Comparison of ENCODE assay signal across 9 mouse cellular contexts in the genomic region with DNA sequence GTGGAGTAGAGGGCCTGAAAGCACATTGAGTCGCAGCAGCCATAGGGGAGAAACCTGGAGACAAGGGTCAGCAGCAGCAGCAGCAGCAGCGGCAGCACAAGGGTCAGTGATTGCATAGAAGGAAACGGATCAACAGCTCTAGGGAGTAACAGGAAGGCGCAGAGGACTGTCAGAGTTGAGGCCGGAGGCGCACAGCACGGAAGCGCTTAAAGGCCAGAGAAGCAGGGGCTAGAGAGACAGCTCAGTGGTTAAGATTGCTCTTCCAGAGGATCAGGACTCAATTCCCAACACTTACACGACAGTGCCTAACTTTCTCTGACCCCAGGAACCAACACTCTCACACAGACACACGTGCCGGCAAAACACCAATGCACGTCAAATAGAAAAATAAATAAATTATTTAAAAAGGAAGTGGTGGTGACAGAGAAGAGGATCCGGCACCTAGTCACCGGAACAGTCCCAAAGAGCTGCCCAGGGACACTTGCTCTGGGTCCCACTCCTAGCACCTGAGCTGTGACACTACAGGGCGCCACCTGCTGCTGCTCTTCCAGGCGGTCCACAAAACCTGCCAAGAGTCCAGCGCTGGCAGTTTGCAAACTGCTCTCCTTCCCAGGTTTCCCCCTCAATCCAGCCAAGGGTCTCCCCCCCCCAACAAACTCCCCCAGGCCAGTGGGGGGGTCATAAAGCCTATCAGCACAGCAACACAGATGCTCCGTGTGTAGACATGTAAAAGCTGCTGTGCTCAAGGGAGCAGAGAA. TPM values are rescaled to one million over a fixed set of nuclear protein-coding genes. Genes with fewer than 3 reads are reported as not detected.
DNase-seq lines count a peak whose midpoint lies in the region; ATAC-seq and TF ChIP-seq lines count a peak whose summit lies in the region.
"Had no signal": no experiment of that assay in that cellular context is flagged by ENCODE, and none has a peak within 500 bp of the region (broad histone marks: within the 10 kb centered on the region; RNA-seq: fewer than 3 reads in every experiment).

No protein-coding gene starts in this region.

- no peak overlapping the region for H3K4me3 ChIP-seq in lung, embryonic 15.5 days
- 0 out of 2 replicates have a peak overlapping the region, but pooled peaks have one; percentile 4 for H3K4me3 ChIP-seq in kidney, postnatal 0 days (replicated peaks; ENCODE audit: low read depth, low read length)
- H3K4me3 ChIP-seq in neural tube, embryonic 12.5 days = no peak overlapping the region

- no peak for DNase-seq in lung, postnatal 25 days (ENCODE audit: low spot score)
- peak; percentile 32 for DNase-seq in heart, adult 8-10 months (ENCODE audit: low spot score)
- peak; percentile 39 for DNase-seq in kidney, postnatal 0 days (ENCODE audit: low spot score)
- DNase-seq in adrenal gland, postnatal 25 days = no peak
- DNase-seq in left cerebral cortex, adult 18-20 months (ENCODE audit: low spot score in 2 of 2) = no peak
- DNase-seq in urinary bladder, postnatal 4 days (ENCODE audit: low spot score in 2 of 2) = no peak

- no peak for ATAC-seq in lung, embryonic 15.5 days (ENCODE audit: borderline replicate concordance, extremely low read depth, low FRiP score, low TSS enrichment)
- no peak for ATAC-seq in kidney, postnatal 0 days (replicated peaks; ENCODE audit: low FRiP score, low read depth)
- no peak for ATAC-seq in neural tube, embryonic 12.5 days (ENCODE audit: low FRiP score, low read depth)

- peaks cover 49% of the 10 kb centered on the region for H3K4me1 ChIP-seq in lung, embryonic 15.5 days
- peaks cover 14% of the 10 kb centered on the region for H3K4me1 ChIP-seq in kidney, postnatal 0 days (replicated peaks; ENCODE audit: insufficient read depth, low read length)
- H3K4me1 ChIP-seq in neural tube, embryonic 12.5 days = peaks cover 18% of the 10 kb centered on the region

- no peaks in the 10 kb centered on the region for H3K27me3 ChIP-seq in lung, embryonic 15.5 days
- H3K27me3 ChIP-seq in kidney, postnatal 0 days (ENCODE audit: insufficient read depth, low read length) = no peaks in the 10 kb centered on the region
- H3K27me3 ChIP-seq in neural tube, embryonic 12.5 days (replicated peaks) = no peaks in the 10 kb centered on the region

- no peaks in the 10 kb centered on the region for H3K9me3 ChIP-seq in lung, embryonic 15.5 days
- H3K9me3 ChIP-seq in kidney, postnatal 0 days (replicated peaks; ENCODE audit: low read length) = no peaks in the 10 kb centered on the region
- H3K9me3 ChIP-seq in neural tube, embryonic 12.5 days = no peaks in the 10 kb centered on the region

- H3K36me3 ChIP-seq in lung, embryonic 15.5 days = no peaks in the 10 kb centered on the region
- H3K36me3 ChIP-seq in kidney, postnatal 0 days (ENCODE audit: insufficient read depth, low read length) = no peaks in the 10 kb centered on the region
- no peaks in the 10 kb centered on the region for H3K36me3 ChIP-seq in neural tube, embryonic 12.5 days

- H3K27ac ChIP-seq in lung, embryonic 15.5 days = no peak overlapping the region
- peak overlapping the region; percentile 37 for H3K27ac ChIP-seq in kidney, postnatal 0 days
- no peak overlapping the region for H3K27ac ChIP-seq in neural tube, embryonic 12.5 days

- peak overlapping the region; percentile 82 for H3K4me2 ChIP-seq in lung, embryonic 15.5 days
- H3K4me2 ChIP-seq in kidney, postnatal 0 days (ENCODE audit: low read length) = peak overlapping the region; percentile 86
- peak overlapping the region; percentile 24 for H3K4me2 ChIP-seq in neural tube, embryonic 12.5 days (replicated peaks)

- TF ChIP-seq CTCF in kidney, postnatal 0 days (IDR thresholded peaks at IDR 0.05; ENCODE audit: low read depth) = no peak; the same call in 1 of the 2 replicates

- 60% methylated on average over 18 of the region's 18 CpGs for WGBS in lung, embryonic 15.5 days
- 61% methylated on average over 18 of the region's 18 CpGs for WGBS in kidney, postnatal 0 days
- WGBS in neural tube, embryonic 12.5 days = 82% methylated on average over 18 of the region's 18 CpGs

- H3K9ac ChIP-seq in lung, embryonic 15.5 days = no peak overlapping the region
- H3K9ac ChIP-seq in kidney, postnatal 0 days (ENCODE audit: low read depth, low read length) = 0 out of 2 replicates have a peak overlapping the region, but pooled peaks have one; percentile 10
- H3K9ac ChIP-seq in neural tube, embryonic 12.5 days = no peak overlapping the region

RNA-seq across cellular contexts. Expression of gene Stx2, which starts 2.2 kb away (rescaled TPM):
- polyA plus RNA-seq in lung, embryonic 15.5 days (2015; fragmentation: Nextera tagmentation; extraction: Ambion mirVana) = 24.9 and 28.3 TPM in 2 replicates
- total RNA-seq in heart, adult 8-10 months (2022) = 10 to 100 TPM; 10.0 to 15.5 (median 12.4) TPM
- polyA plus RNA-seq in kidney, postnatal 0 days (2015; fragmentation: Nextera tagmentation; extraction: Ambion mirVana) = 32.7 and 33.0 TPM in 2 replicates
- 29.9 and 37.0 TPM in 2 replicates for polyA plus RNA-seq in neural tube, embryonic 12.5 days (2016; fragmentation: Nextera tagmentation; extraction: Ambion mirVana)
- 34.1 and 43.9 TPM in 2 replicates for total RNA-seq in adrenal gland, postnatal 25 days (2021)
- total RNA-seq in left cerebral cortex, adult 18-20 months (2021) = 10 to 100 TPM; 16.8 to 22.6 TPM

RNA-seq across cellular contexts. Expression of gene Ran, which starts 13.7 kb away (rescaled TPM):
- 634 and 683 TPM in 2 replicates for polyA plus RNA-seq in lung, embryonic 15.5 days (2015; fragmentation: Nextera tagmentation; extraction: Ambion mirVana)
- total RNA-seq in heart, adult 8-10 months (2022) = 100 to 1,000 TPM in 2 of 4 experiments, 10 to 100 TPM in 2; 97.6 to 107 (median 102) TPM
- 392 and 446 TPM in 2 replicates for polyA plus RNA-seq in kidney, postnatal 0 days (2015; fragmentation: Nextera tagmentation; extraction: Ambion mirVana)
- polyA plus RNA-seq in neural tube, embryonic 12.5 days (2016; fragmentation: Nextera tagmentation; extraction: Ambion mirVana) = 578 and 608 TPM in 2 replicates
- 194 and 222 TPM in 2 replicates for total RNA-seq in adrenal gland, postnatal 25 days (2021)
- total RNA-seq in left cerebral cortex, adult 18-20 months (2021) = 100 to 1,000 TPM; 164 to 178 TPM

RNA-seq across cellular contexts. Expression of gene Rimbp2, which starts 52.9 kb away (rescaled TPM):
- polyA plus RNA-seq in lung, embryonic 15.5 days (2015; fragmentation: Nextera tagmentation; extraction: Ambion mirVana) = 0.03 and 0.26 TPM in 2 replicates
- under 1 TPM in 1 of 4 experiments, not detected in 3; 0.09 TPM for total RNA-seq in heart, adult 8-10 months (2022)
- not detected in 2 replicates for polyA plus RNA-seq in kidney, postnatal 0 days (2015; fragmentation: Nextera tagmentation; extraction: Ambion mirVana)
- 2.6 and 3.5 TPM in 2 replicates for polyA plus RNA-seq in neural tube, embryonic 12.5 days (2016; fragmentation: Nextera tagmentation; extraction: Ambion mirVana)
- total RNA-seq in adrenal gland, postnatal 25 days (2021) = 5.9 and 7.5 TPM in 2 replicates
- total RNA-seq in left cerebral cortex, adult 18-20 months (2021) = 100 to 1,000 TPM; 124 to 128 TPM
- total RNA-seq: hematopoietic stem cell, adult 5-6 weeks had no signal

Comparison
In these comparisons a context has a peak if more than half of its experiments do, and no peak if none do; other contexts are left out.
1. H3K4me2 ChIP-seq: peak in every context shown above with its lines; median percentile 86 in kidney, postnatal 0 days; 82 in lung, embryonic 15.5 days; 24 in neural tube, embryonic 12.5 days.
2. DNase-seq: peak in heart, adult 8-10 months (single experiment) and kidney, postnatal 0 days (single experiment); none in lung, postnatal 25 days (single experiment), adrenal gland, postnatal 25 days (single experiment), left cerebral cortex, adult 18-20 months (0 of 2) and urinary bladder, postnatal 4 days (0 of 2).
3. RNA of gene Rimbp2, which starts 52.9 kb away (total RNA-seq): 124 to 128 TPM in left cerebral cortex, adult 18-20 months; 5.9 to 7.5 TPM in adrenal gland, postnatal 25 days and 0.09 TPM in heart, adult 8-10 months; every median in the first group is over 10 times any median in the second.